Mouse (Mus musculus) kidney, adult 2 months (tissue): ENCODE measurements around the gene Dnajc10. TPM values are rescaled to one million over a fixed set of nuclear protein-coding genes. Genes with fewer than 3 reads are reported as not detected.

Experiments used
- DNase-seq: peaks from one replicate; pipeline ENCODE4 v3.0.0; 2021
- H3K27ac ChIP-seq: fragments of 200-500 bp; 2 replicates; pipeline ENCODE4 v1.5.1; 2012; ENCODE audit warnings: low read depth, low read length, control low read depth, inconsistent platforms; ENCODE audit not compliant: insufficient read depth
- H3K27me3 ChIP-seq: fragments of 200-500 bp; replicated peaks from 2 replicates; pipeline ENCODE4 v1.6.1; 2012; ENCODE audit warnings: mild to moderate bottlenecking, moderate library complexity, low read length, inconsistent platforms; ENCODE audit not compliant: control insufficient read depth, insufficient read depth
- H3K36me3 ChIP-seq: fragments of 200-500 bp; 2 replicates; pipeline ENCODE4 v1.6.1; 2012; ENCODE audit warnings: mild to moderate bottlenecking, moderate library complexity, low read length, inconsistent platforms; ENCODE audit not compliant: control insufficient read depth, insufficient read depth
- H3K4me1 ChIP-seq: fragments of 200-500 bp; 2 replicates; pipeline ENCODE4 v1.6.1; 2011; ENCODE audit warnings: low read length; ENCODE audit not compliant: control insufficient read depth, insufficient read depth
- H3K4me3 ChIP-seq: fragments of 200-500 bp; 2 replicates; pipeline ENCODE4 v1.5.1; 2011; ENCODE audit warnings: mild to moderate bottlenecking, low read depth, low read length, control low read depth; ENCODE audit not compliant: insufficient read depth
- CTCF ChIP-seq: fragments of 200-500 bp; conservative IDR thresholded peaks from 2 replicates; pipeline ENCODE4 v1.5.1; 2011; ENCODE audit warnings: low read depth, mild to moderate bottlenecking, control low read depth, low read length, moderate library complexity, mixed read lengths; ENCODE audit not compliant: insufficient read depth, insufficient read length
- POLR2A ChIP-seq: fragments of 200-500 bp; IDR thresholded peaks from one replicate; pipeline ENCODE4 v1.6.1; 2011; ENCODE audit warnings: low read depth, low read length, control low read depth
- WGBS: fragments of 180-500 bp; shearing (Covaris S2); methylation state at CpG from one replicate; pipeline ENCODE4 v1.1.7; 2018; 5-methylcytosine and 5-hydroxymethylcytosine counted together
- polyA plus RNA-seq: library from polyadenylated mRNA; depleted of rRNA; stranded (reverse); fragments of >200 nt; gene quantifications from 2 replicates; pipeline ENCODE4 v1.2.3, GENCODE M21; 2012; rRNA removed

Gene Dnajc10
- polyA plus RNA-seq, 1 experiment, result 19.4 TPM

GRCm38 (mm10) chr2:80386255-80386654, 71.0 kb downstream of the Dnajc10 start:
- Histone ChIP-seq H3K27ac (no peak overlapping the region), H3K36me3 (no peaks in the 10 kb centered on the region), H3K4me1 (no peaks in the 10 kb centered on the region), H3K27me3 (no peaks in the 10 kb centered on the region), H3K4me3 (no peak overlapping the region)
- 99% methylated on average over 2 of the region's 2 CpGs for WGBS
- DNase-seq, result no peak
- TF ChIP-seq CTCF (no peak), POLR2A (no peak)

GRCm38 (mm10) chr2:80387668-80388067, 72.4 kb downstream of the Dnajc10 start:
- no peaks in the 10 kb centered on the region for H3K36me3 ChIP-seq
- 74% methylated on average over 9 of the region's 9 CpGs for WGBS
- DNase-seq, result no peak
- no peaks in the 10 kb centered on the region for H3K4me1 ChIP-seq
- TF ChIP-seq CTCF, result no peak
- no peak for TF ChIP-seq POLR2A
- H3K27me3 ChIP-seq, result no peaks in the 10 kb centered on the region
- no peak overlapping the region for H3K4me3 ChIP-seq
- no peak overlapping the region for H3K27ac ChIP-seq

- Histone ChIP-seq H3K27ac (no peak overlapping the region), H3K4me3 (no peak overlapping the region), H3K36me3 (no peaks in the 10 kb centered on the region), H3K4me1 (no peaks in the 10 kb centered on the region), H3K27me3 (no peaks in the 10 kb centered on the region)
- TF ChIP-seq CTCF (no peak), POLR2A (no peak)
- DNase-seq, result no peak
- WGBS, result 76% methylated on average over 3 of the region's 3 CpGs
These were observed 73.1 kb downstream of the Dnajc10 start for GRCm38 (mm10) chr2:80388341-80388740.

- H3K36me3 ChIP-seq, result no peaks in the 10 kb centered on the region
- DNase-seq, result no peak
- no peaks in the 10 kb centered on the region for H3K4me1 ChIP-seq
- H3K27me3 ChIP-seq, result no peaks in the 10 kb centered on the region
- WGBS, result 59% methylated on average over 7 of the region's 7 CpGs
- no peak overlapping the region for H3K4me3 ChIP-seq
- TF ChIP-seq POLR2A, result no peak
- no peak for TF ChIP-seq CTCF
- H3K27ac ChIP-seq, result no peak overlapping the region
These were observed 80.8 kb downstream of the Dnajc10 start for GRCm38 (mm10) chr2:80396057-80396456.

DNA sequence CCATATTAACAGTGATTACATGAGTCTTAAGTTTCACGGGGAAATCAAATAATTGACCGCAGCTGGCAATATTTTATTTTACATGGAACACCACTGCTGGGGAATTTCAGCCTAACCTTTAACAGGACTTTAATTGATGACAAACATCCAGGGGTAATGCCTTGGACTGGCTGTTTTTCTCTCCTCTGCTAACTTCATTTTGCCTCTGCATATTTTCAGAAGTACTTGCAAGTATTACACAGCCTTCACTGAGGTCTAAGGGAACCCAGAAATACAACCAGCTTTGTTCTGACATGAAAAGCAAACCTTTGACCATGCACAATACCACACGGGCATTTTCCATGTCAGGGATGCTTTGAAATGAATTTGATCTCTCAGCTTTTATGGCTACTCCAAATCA, 81.6 kb downstream of the Dnajc10 start:
- whole genome bisulfite sequencing, result 46% methylated on average over 3 of the region's 3 CpGs
- Histone ChIP-seq H3K27me3 (no peaks in the 10 kb centered on the region), H3K4me1 (no peaks in the 10 kb centered on the region), H3K36me3 (no peaks in the 10 kb centered on the region), H3K4me3 (no peak overlapping the region), H3K27ac (no peak overlapping the region)
- TF ChIP-seq CTCF, result no peak
- no peak for DNase-seq

GRCm38 (mm10) chr2:80398595-80399099, 83.4 kb downstream of the Dnajc10 start:
- H3K27me3 ChIP-seq, result no peaks in the 10 kb centered on the region
- H3K36me3 ChIP-seq, result no peaks in the 10 kb centered on the region
- no peak for DNase-seq
- 48% methylated on average over 3 of the region's 3 CpGs for WGBS
- H3K27ac ChIP-seq, result no peak overlapping the region
- H3K4me1 ChIP-seq, result no peaks in the 10 kb centered on the region
- TF ChIP-seq CTCF, result no peak
- TF ChIP-seq POLR2A, result no peak
- H3K4me3 ChIP-seq, result no peak overlapping the region

Other genes starting within 250 kb of the Dnajc10 start
- 61.5 and 67.3 TPM in 2 replicates for gene Pde1a, start 186.0 kb upstream of the Dnajc10 start, polyA plus RNA-seq
- 0.02 and 0.03 TPM in 2 replicates for gene Prdx6b, start 23.0 kb upstream of the Dnajc10 start, polyA plus RNA-seq
- gene Frzb, start 132.2 kb downstream of the Dnajc10 start, polyA plus RNA-seq, result 6.8 and 8.3 TPM in 2 replicates